Mouse (Mus musculus): ENCODE results near the gene Trove2.
"Not testable (repeated sequence)": the region's sequence is repeated elsewhere in the genome, so short reads cannot be mapped to it uniquely, and the experiment has no call there.

The Trove2 gene

GRCm38 (mm10) chr1:143739361-143740350 lies 37.2 kb downstream of the Trove2 start:
- in situ Hi-C loops (cut with MboI, MseI) = no loop called here

GRCm38 (mm10) chr1:143738811-143739210 lies 38.1 kb downstream of the Trove2 start:
- in situ Hi-C loops (cut with MboI, MseI) = no loop called here

- in situ Hi-C loops (cut with MboI, MseI) = no loop called here
Measured at GRCm38 (mm10) chr1:143733914-143734410, 42.9 kb downstream of the Trove2 start.

GRCm38 (mm10) chr1:143731691-143732090 lies 45.2 kb downstream of the Trove2 start:
- in situ Hi-C loops (cut with MboI, MseI) = no loop called here

GRCm38 (mm10) chr1:143730899-143731298 lies 46.0 kb downstream of the Trove2 start:
- in situ Hi-C loops (cut with MboI, MseI) = no loop called here

GRCm38 (mm10) chr1:143727701-143728445 lies 49.0 kb downstream of the Trove2 start:
- in situ Hi-C loops (cut with MboI, MseI) = no loop called here

GRCm38 (mm10) chr1:143724456-143725064 lies 52.3 kb downstream of the Trove2 start:
- in situ Hi-C loops (cut with MboI, MseI) = no loop called here

GRCm38 (mm10) chr1:143716038-143716437 lies 60.8 kb downstream of the Trove2 start, which contains the start of gene Glrx2:
Gene Glrx2 (plus strand): TSS chr1:143716338.
- in situ Hi-C loops (cut with MboI, MseI) = not testable (repeated sequence)

- in situ Hi-C loops (cut with MboI, MseI) = no loop called here
Measured at GRCm38 (mm10) chr1:143710627-143710976, 66.3 kb downstream of the Trove2 start.

- in situ Hi-C loops (cut with MboI, MseI) = no loop called here
Measured at GRCm38 (mm10) chr1:143709966-143710626, 66.8 kb downstream of the Trove2 start.

- in situ Hi-C loops (cut with MboI, MseI) = no loop called here
Measured at GRCm38 (mm10) chr1:143708361-143708760, 68.5 kb downstream of the Trove2 start.

- in situ Hi-C loops (cut with MboI, MseI) = no loop called here
Measured at GRCm38 (mm10) chr1:143707006-143707405, 69.9 kb downstream of the Trove2 start.

GRCm38 (mm10) chr1:143702741-143703262 lies 74.1 kb downstream of the Trove2 start, which contains the start of gene Cdc73:
Gene Cdc73 (minus strand): TSS chr1:143702893.
- in situ Hi-C loops (cut with MboI, MseI) = loop anchor here (5.0 kb wide), 1 partner anchor 69 kb away; no protein-coding TSS in a partner anchor

- in situ Hi-C loops (cut with MboI, MseI) = loop anchor here (5.0 kb wide), 1 partner anchor 70 kb away; no protein-coding TSS in a partner anchor
Measured at GRCm38 (mm10) chr1:143702141-143702740, 74.6 kb downstream of the Trove2 start.

- in situ Hi-C loops (cut with MboI, MseI) = loop anchor here (5.0 kb wide), 1 partner anchor 71 kb away; no protein-coding TSS in a partner anchor
Measured at GRCm38 (mm10) chr1:143701736-143702135, 75.1 kb downstream of the Trove2 start.

Data from T-helper 2 cell (primary cell).